Mouse (Mus musculus): Measurements from ENCODE around the gene Rab3il1. TPM values are rescaled to one million over a fixed set of nuclear protein-coding genes. Genes with fewer than 3 reads are reported as not detected.
A peak's percentile ranks its signal among the peaks of the same experiment; 100 is the strongest.

Rab3il1 gene
- polyA plus RNA-seq, 1 experiment = 362 TPM

GRCm38 (mm10) chr19:10042232-10042631 lies 40.8 kb downstream of the Rab3il1 start:
- no peak for TF ChIP-seq CTCF (IDR thresholded peaks at IDR 0.05; ENCODE audit: control insufficient read depth, insufficient read depth, insufficient replicate concordance, low read depth, low read length)
- TF ChIP-seq POLR2A (IDR thresholded peaks at IDR 0.05; ENCODE audit: control insufficient read depth, low read depth, low read length) = no peak
- H3K36me3 ChIP-seq (ENCODE audit: control insufficient read depth, insufficient read depth, low read length) = no peaks in the 10 kb centered on the region
- no peaks in the 10 kb centered on the region for H3K27me3 ChIP-seq (ENCODE audit: control insufficient read depth, insufficient read depth, low read length)
- H3K4me1 ChIP-seq (ENCODE audit: control insufficient read depth, insufficient read depth, low read length) = peaks cover 6% of the 10 kb centered on the region
- H3K27ac ChIP-seq (ENCODE audit: control insufficient read depth, insufficient read depth, low read depth, low read length) = no peak overlapping the region
- H3K4me3 ChIP-seq (ENCODE audit: control insufficient read depth, low read depth, low read length) = peak overlapping the region; percentile 0; the same call in 1 of the 2 replicates

GRCm38 (mm10) chr19:10042816-10043215 lies 41.3 kb downstream of the Rab3il1 start:
- H3K4me3 ChIP-seq (ENCODE audit: control insufficient read depth, low read depth, low read length) = no peak overlapping the region
- peaks cover 6% of the 10 kb centered on the region for H3K4me1 ChIP-seq (ENCODE audit: control insufficient read depth, insufficient read depth, low read length)
- no peak overlapping the region for H3K27ac ChIP-seq (ENCODE audit: control insufficient read depth, insufficient read depth, low read depth, low read length)
- no peaks in the 10 kb centered on the region for H3K27me3 ChIP-seq (ENCODE audit: control insufficient read depth, insufficient read depth, low read length)
- TF ChIP-seq CTCF (IDR thresholded peaks at IDR 0.05; ENCODE audit: control insufficient read depth, insufficient read depth, insufficient replicate concordance, low read depth, low read length) (no peak), POLR2A (IDR thresholded peaks at IDR 0.05; ENCODE audit: control insufficient read depth, low read depth, low read length) (no peak)
- H3K36me3 ChIP-seq (ENCODE audit: control insufficient read depth, insufficient read depth, low read length) = no peaks in the 10 kb centered on the region

GRCm38 (mm10) chr19:10043643-10044042 lies 42.2 kb downstream of the Rab3il1 start:
- H3K27me3 ChIP-seq (ENCODE audit: control insufficient read depth, insufficient read depth, low read length) = no peaks in the 10 kb centered on the region
- H3K4me1 ChIP-seq (ENCODE audit: control insufficient read depth, insufficient read depth, low read length) = peaks cover 6% of the 10 kb centered on the region
- no peaks in the 10 kb centered on the region for H3K36me3 ChIP-seq (ENCODE audit: control insufficient read depth, insufficient read depth, low read length)
- H3K27ac ChIP-seq (ENCODE audit: control insufficient read depth, insufficient read depth, low read depth, low read length) = no peak overlapping the region
- H3K4me3 ChIP-seq (ENCODE audit: control insufficient read depth, low read depth, low read length) = no peak overlapping the region
- TF ChIP-seq POLR2A (IDR thresholded peaks at IDR 0.05; ENCODE audit: control insufficient read depth, low read depth, low read length) = no peak
- no peak for TF ChIP-seq CTCF (IDR thresholded peaks at IDR 0.05; ENCODE audit: control insufficient read depth, insufficient read depth, insufficient replicate concordance, low read depth, low read length)

- H3K4me3 ChIP-seq (ENCODE audit: control insufficient read depth, low read depth, low read length) = no peak overlapping the region
- H3K4me1 ChIP-seq (ENCODE audit: control insufficient read depth, insufficient read depth, low read length) = peaks cover 6% of the 10 kb centered on the region
- TF ChIP-seq POLR2A (IDR thresholded peaks at IDR 0.05; ENCODE audit: control insufficient read depth, low read depth, low read length) = no peak
- H3K27ac ChIP-seq (ENCODE audit: control insufficient read depth, insufficient read depth, low read depth, low read length) = no peak overlapping the region
- no peaks in the 10 kb centered on the region for H3K36me3 ChIP-seq (ENCODE audit: control insufficient read depth, insufficient read depth, low read length)
- H3K27me3 ChIP-seq (ENCODE audit: control insufficient read depth, insufficient read depth, low read length) = no peaks in the 10 kb centered on the region
Observed at GRCm38 (mm10) chr19:10045707-10046106, 44.2 kb downstream of the Rab3il1 start.

GRCm38 (mm10) chr19:10046346-10046745 lies 44.9 kb downstream of the Rab3il1 start:
- peaks cover 6% of the 10 kb centered on the region for H3K4me1 ChIP-seq (ENCODE audit: control insufficient read depth, insufficient read depth, low read length)
- no peaks in the 10 kb centered on the region for H3K36me3 ChIP-seq (ENCODE audit: control insufficient read depth, insufficient read depth, low read length)
- H3K27me3 ChIP-seq (ENCODE audit: control insufficient read depth, insufficient read depth, low read length) = no peaks in the 10 kb centered on the region
- no peak overlapping the region for H3K4me3 ChIP-seq (ENCODE audit: control insufficient read depth, low read depth, low read length)
- TF ChIP-seq POLR2A (IDR thresholded peaks at IDR 0.05; ENCODE audit: control insufficient read depth, low read depth, low read length) = no peak
- no peak for TF ChIP-seq CTCF (IDR thresholded peaks at IDR 0.05; ENCODE audit: control insufficient read depth, insufficient read depth, insufficient replicate concordance, low read depth, low read length)
- H3K27ac ChIP-seq (ENCODE audit: control insufficient read depth, insufficient read depth, low read depth, low read length) = no peak overlapping the region

- Histone ChIP-seq H3K27ac (ENCODE audit: control insufficient read depth, insufficient read depth, low read depth, low read length) (no peak overlapping the region), H3K4me3 (ENCODE audit: control insufficient read depth, low read depth, low read length) (no peak overlapping the region), H3K36me3 (ENCODE audit: control insufficient read depth, insufficient read depth, low read length) (no peaks in the 10 kb centered on the region), H3K27me3 (ENCODE audit: control insufficient read depth, insufficient read depth, low read length) (no peaks in the 10 kb centered on the region), H3K4me1 (ENCODE audit: control insufficient read depth, insufficient read depth, low read length) (peaks cover 2% of the 10 kb centered on the region)
- TF ChIP-seq CTCF (IDR thresholded peaks at IDR 0.05; ENCODE audit: control insufficient read depth, insufficient read depth, insufficient replicate concordance, low read depth, low read length) (no peak), POLR2A (IDR thresholded peaks at IDR 0.05; ENCODE audit: control insufficient read depth, low read depth, low read length) (no peak)
Observed at GRCm38 (mm10) chr19:10046983-10047382, 45.5 kb downstream of the Rab3il1 start.

- H3K4me1 ChIP-seq (ENCODE audit: control insufficient read depth, insufficient read depth, low read length) = no peaks in the 10 kb centered on the region; the same call in 1 of the 2 replicates
- H3K4me3 ChIP-seq (ENCODE audit: control insufficient read depth, low read depth, low read length) = no peak overlapping the region
- TF ChIP-seq POLR2A (IDR thresholded peaks at IDR 0.05; ENCODE audit: control insufficient read depth, low read depth, low read length) (no peak), CTCF (IDR thresholded peaks at IDR 0.05; ENCODE audit: control insufficient read depth, insufficient read depth, insufficient replicate concordance, low read depth, low read length) (no peak)
- no peak overlapping the region for H3K27ac ChIP-seq (ENCODE audit: control insufficient read depth, insufficient read depth, low read depth, low read length)
- H3K36me3 ChIP-seq (ENCODE audit: control insufficient read depth, insufficient read depth, low read length) = no peaks in the 10 kb centered on the region
- no peaks in the 10 kb centered on the region for H3K27me3 ChIP-seq (ENCODE audit: control insufficient read depth, insufficient read depth, low read length)
Observed at GRCm38 (mm10) chr19:10049533-10049932, 48.1 kb downstream of the Rab3il1 start.

GRCm38 (mm10) chr19:10050438-10050837 lies 49.0 kb downstream of the Rab3il1 start:
- Histone ChIP-seq H3K4me1 (ENCODE audit: control insufficient read depth, insufficient read depth, low read length) (no peaks in the 10 kb centered on the region; the same call in 1 of the 2 replicates), H3K27ac (ENCODE audit: control insufficient read depth, insufficient read depth, low read depth, low read length) (no peak overlapping the region), H3K27me3 (ENCODE audit: control insufficient read depth, insufficient read depth, low read length) (no peaks in the 10 kb centered on the region), H3K36me3 (ENCODE audit: control insufficient read depth, insufficient read depth, low read length) (no peaks in the 10 kb centered on the region), H3K4me3 (ENCODE audit: control insufficient read depth, low read depth, low read length) (no peak overlapping the region)
- TF ChIP-seq CTCF (IDR thresholded peaks at IDR 0.05; ENCODE audit: control insufficient read depth, insufficient read depth, insufficient replicate concordance, low read depth, low read length) (no peak), POLR2A (IDR thresholded peaks at IDR 0.05; ENCODE audit: control insufficient read depth, low read depth, low read length) (no peak)
